Mouse (Mus musculus) Patski (cell line): Measurements from ENCODE around the gene Col4a3bp. TPM values are rescaled to one million over a fixed set of nuclear protein-coding genes. Genes with fewer than 3 reads are reported as not detected.

Experiments used
- ATAC-seq: fragments of 100-300 bp; one replicate; pipeline ENCODE4 v1.8.0; 2021
- CTCF ChIA-PET: fragments of 350-600 bp; sonication (Branson Sonifier 250); formaldehyde crosslinking; loops from one replicate; lab custom pipeline; 2022; ENCODE audit warnings: inconsistent platforms; lab: Charles Lee
- POLR2A ChIA-PET: fragments of 350-600 bp; sonication (Branson Sonifier 250); formaldehyde crosslinking; loops from one replicate; lab custom pipeline; 2022; ENCODE audit warnings: antibody characterized with exemption, inconsistent platforms; lab: Charles Lee
- DNase-seq: peaks from one replicate; pipeline ENCODE4 v3.0.0-alpha.2; 2011; ENCODE audit warnings: low read depth, low spot score
- H3K27me3 ChIP-seq: fragments of 371-371 bp; one replicate; pipeline ENCODE4 v1.5.1; 2021
- CTCF ChIP-seq: fragments of 100-300 bp; IDR thresholded peaks from one replicate; pipeline ENCODE4 v1.5.1; 2021
- in situ Hi-C: fragments of 300-500 bp; cut with MboI; formaldehyde crosslinking; loops from 3 replicates; pipeline ENCODE4 v1.11.1; 2018; ENCODE audit warnings: low pct_unique_long_range_greater_than_20kb, mixed read lengths
- polyA plus RNA-seq: library from polyadenylated mRNA; unstranded; gene quantifications from one replicate; pipeline ENCODE4 v1.2.3, GENCODE M21; 2021

Col4a3bp gene
- polyA plus RNA-seq, 1 experiment from 2014 or later: 36.4 TPM

DNA sequence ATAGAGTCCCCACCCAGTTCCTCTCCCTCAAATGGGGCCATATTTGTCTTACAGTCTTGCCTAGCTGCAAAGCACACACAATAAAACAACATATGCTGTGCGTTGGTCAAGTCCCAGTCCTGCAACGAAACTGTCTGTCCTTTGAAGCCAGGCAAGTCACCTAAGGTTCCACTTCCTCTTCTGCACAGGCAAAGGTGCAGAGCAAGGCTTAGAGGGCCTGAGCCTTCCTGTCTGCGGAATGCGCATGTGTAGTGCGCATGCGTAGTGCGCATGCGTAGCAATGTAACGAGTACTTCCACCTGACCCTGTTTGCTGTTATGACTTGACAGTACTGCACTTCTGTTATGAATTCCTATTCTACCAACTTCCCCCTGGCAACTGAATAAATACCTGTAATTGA, 26.2 kb upstream of the Col4a3bp start:
- ChIA-PET CTCF (interaction anchor here (0.8 kb wide), 1 partner anchor 15 kb away, joined by 3 read pairs; no protein-coding TSS in a partner anchor), POLR2A (no interaction called here)
- in situ Hi-C loops: no loop called here
- TF ChIP-seq CTCF: no peak
- DNase-seq (no peak), ATAC-seq (no peak)
- H3K27me3 ChIP-seq: no peaks in the 10 kb centered on the region

DNA sequence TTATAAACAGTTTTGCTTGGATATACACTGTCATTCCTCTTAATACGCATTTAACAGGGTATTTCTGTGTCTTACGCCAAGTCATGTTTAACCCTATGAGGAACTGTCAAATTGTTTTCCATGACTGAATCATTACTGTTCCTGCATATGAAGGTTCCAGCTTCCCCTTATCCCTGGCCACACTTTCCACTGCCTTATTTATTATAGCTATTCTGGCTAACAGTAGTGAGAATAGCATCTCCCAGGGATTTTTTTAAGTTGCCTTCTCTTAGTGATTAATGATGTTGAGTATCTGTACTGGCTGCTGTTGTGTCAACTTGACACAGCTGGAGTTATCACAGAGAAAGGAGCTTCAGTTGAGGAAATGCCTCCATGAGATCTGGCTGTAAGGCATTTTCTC, 25.1 kb upstream of the Col4a3bp start:
- TF ChIP-seq CTCF: no peak
- ChIA-PET CTCF (interaction anchor here (1.7 to 1.8 kb wide), 2 partner anchors 14 to 59 kb away, joined by 3 to 4 read pairs; no protein-coding TSS in a partner anchor), POLR2A (no interaction called here)
- in situ Hi-C loops: no loop called here
- DNase-seq (no peak), ATAC-seq (no peak)
- H3K27me3 ChIP-seq: no peaks in the 10 kb centered on the region

DNA sequence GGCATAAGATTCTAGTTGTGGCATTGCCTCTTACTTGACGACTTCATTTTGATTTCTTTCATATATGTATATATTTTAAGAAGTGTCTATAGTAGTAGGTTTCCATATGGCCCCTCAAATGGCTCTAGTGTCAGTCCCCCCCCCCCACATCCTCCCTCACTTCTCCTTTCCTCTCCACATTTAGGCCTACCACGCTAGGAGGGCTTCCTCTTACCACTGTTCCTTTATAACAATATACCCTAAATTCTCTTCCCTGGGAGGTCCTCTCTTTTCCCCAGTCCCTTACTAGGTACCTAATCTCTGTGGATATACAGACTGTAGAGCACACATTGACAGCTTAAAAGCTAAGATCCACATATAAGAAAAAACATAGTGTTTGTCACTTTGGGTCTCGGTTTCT, 21.1 kb upstream of the Col4a3bp start:
- no peak for TF ChIP-seq CTCF
- CTCF ChIA-PET: no interaction called here
- no peak for DNase-seq

DNA sequence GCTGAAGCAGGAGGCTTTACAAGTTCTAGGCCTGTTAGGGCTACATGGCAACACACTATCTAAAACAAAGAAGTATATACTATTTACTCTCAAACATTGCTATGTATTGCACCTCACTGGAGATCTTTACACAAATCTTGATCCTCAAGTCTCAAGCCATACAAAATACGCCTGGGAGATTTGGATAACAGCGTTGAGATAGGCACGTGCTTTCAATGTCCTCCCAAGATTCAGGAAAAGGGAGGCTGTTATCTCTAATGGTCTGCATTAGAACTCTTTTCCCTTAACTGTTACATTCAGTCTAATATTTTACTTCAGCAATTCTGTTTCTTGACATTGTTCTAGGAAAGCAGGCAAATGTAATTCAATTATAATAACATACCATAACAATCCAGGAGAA, 15.4 kb upstream of the Col4a3bp start:
- DNase-seq: no peak
- in situ Hi-C loops: loop anchor here (5.0 kb wide), 1 partner anchor 1520 kb away; no protein-coding TSS in a partner anchor
- TF ChIP-seq CTCF: no peak
- no peak for ATAC-seq
- CTCF ChIA-PET: interaction anchor here (1.4 kb wide), 1 partner anchor 15 kb away, joined by 4 read pairs; no protein-coding TSS in a partner anchor
- no peaks in the 10 kb centered on the region for H3K27me3 ChIP-seq
- POLR2A ChIA-PET: no interaction called here

More for the DNA sequence above, 21.1 kb upstream of the Col4a3bp start:
- in situ Hi-C loops: no loop called here
- ATAC-seq: no peak
- H3K27me3 ChIP-seq: no peaks in the 10 kb centered on the region
- POLR2A ChIA-PET: no interaction called here

DNA sequence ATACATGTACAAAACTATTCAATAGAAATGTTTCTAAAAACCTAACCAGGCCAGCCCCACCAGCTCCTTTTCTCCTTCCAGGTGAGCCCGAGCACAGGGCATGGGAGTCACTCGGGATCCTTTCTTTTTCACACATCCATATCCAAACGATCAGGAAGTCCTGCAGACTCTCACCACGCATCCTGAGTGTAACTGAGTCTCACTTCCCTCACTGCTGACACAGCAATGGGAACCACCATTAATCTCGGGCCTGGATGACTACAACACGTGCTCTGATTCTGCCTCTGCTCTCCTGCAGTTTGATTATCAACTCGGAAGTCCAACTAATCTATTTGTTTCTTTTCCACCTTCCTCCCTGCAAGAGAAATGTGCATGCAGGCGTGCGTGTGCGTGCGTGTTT, 14.6 kb upstream of the Col4a3bp start:
- TF ChIP-seq CTCF: no peak
- POLR2A ChIA-PET: no interaction called here
- ATAC-seq: no peak
- no peak for DNase-seq
- H3K27me3 ChIP-seq: no peaks in the 10 kb centered on the region
- in situ Hi-C loops: loop anchor here (5.0 kb wide), 1 partner anchor 1521 kb away; no protein-coding TSS in a partner anchor
- CTCF ChIA-PET: interaction anchor here (1.4 kb wide), 1 partner anchor 16 kb away, joined by 4 read pairs; no protein-coding TSS in a partner anchor

DNA sequence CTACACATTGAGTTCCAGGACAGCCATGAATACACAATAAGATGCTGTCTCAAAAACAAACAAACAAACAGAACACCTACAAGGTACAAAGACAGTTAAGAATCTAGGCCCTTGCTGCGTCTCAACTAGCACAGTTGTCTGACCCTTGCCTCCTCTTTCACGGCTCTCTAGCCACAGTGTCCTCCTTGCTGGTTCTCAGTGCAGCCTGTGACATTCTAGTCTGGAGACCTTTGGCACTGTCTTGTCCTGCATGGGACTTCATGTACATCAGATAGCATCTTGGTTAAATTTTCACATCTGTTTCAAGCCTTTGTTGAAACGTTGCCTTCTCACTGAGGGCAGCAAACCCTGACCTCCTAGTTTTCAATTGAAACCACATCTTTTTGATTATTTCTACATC, 13.6 kb upstream of the Col4a3bp start:
- ATAC-seq: no peak
- no peak for TF ChIP-seq CTCF
- no peak for DNase-seq
- CTCF ChIA-PET: no interaction called here
- H3K27me3 ChIP-seq: no peaks in the 10 kb centered on the region
- in situ Hi-C loops: loop anchor here (5.0 kb wide), 1 partner anchor 1521 kb away; no protein-coding TSS in a partner anchor
- POLR2A ChIA-PET: no interaction called here

DNA sequence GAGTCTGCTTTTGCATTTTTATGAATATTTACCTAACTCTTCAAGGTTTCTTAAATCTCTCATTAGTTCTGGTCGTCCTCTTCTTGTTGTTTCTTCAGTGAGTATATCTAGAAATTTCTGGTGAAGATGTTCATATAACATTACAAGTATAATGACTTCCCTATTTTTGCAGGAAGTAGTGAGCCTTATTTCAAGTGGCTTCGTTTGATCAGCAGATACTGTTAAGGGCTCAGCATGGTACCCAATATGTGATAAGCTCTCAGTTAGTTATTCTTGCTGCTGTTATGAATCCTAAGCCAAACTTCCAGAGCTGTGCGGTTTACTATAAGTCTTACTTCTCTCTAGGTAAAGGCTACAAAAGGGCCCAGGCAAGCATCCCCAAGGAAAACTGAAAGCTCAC, 12.9 kb upstream of the Col4a3bp start:
- DNase-seq (no peak), ATAC-seq (no peak)
- ChIA-PET POLR2A (no interaction called here), CTCF (no interaction called here)
- H3K27me3 ChIP-seq: no peaks in the 10 kb centered on the region
- in situ Hi-C loops: loop anchor here (5.0 kb wide), 1 partner anchor 1522 kb away; no protein-coding TSS in a partner anchor
- TF ChIP-seq CTCF: no peak

DNA sequence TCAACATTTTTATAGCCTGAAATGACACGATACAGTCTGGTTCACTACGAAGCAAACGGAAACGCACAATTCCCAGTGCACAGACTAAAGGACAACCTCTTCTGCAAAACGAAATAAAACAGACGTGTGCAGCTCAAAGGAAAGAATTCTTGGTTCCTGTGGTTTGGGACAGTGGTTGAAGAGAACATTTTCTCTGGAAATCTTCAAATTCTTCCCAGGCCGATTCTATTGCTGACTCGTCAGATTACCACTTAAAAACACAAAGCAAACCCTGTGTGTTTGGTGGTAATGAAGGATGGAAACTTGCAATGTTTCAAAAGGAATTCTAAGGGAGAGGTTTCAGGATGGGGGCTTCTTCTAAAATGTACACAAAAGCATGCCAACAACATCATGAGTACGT, 12.4 kb upstream of the Col4a3bp start:
- POLR2A ChIA-PET: no interaction called here
- no peaks in the 10 kb centered on the region for H3K27me3 ChIP-seq
- TF ChIP-seq CTCF: no peak

DNA sequence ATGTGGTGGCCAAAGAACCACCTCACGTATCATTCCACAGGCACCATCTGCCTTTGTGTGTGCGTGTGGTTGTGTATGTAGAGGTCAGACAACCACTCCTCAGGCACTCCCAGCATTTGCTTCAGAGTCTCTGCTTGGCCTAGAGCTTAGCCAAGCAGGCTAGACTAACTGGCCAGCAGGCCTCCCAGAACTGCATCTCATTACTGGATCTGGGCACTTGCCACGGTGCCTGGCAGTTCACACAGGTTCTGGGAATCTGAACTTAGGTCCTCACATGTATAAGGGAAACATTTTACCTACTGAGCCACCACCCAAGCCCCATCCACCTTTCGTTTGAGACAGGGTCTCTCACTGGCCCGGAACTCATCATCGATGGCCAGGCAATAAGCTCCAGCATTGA, 10.2 kb upstream of the Col4a3bp start:
- ChIA-PET CTCF (interaction anchor here (1.5 kb wide), 1 partner anchor 14 kb away, joined by 3 read pairs; no protein-coding TSS in a partner anchor), POLR2A (no interaction called here)
- no peaks in the 10 kb centered on the region for H3K27me3 ChIP-seq
- in situ Hi-C loops: no loop called here
- ATAC-seq (no peak), DNase-seq (no peak)
- no peak for TF ChIP-seq CTCF

More for the DNA sequence above, 12.4 kb upstream of the Col4a3bp start:
- ATAC-seq (no peak), DNase-seq (no peak)
- CTCF ChIA-PET: no interaction called here
- in situ Hi-C loops: no loop called here

DNA sequence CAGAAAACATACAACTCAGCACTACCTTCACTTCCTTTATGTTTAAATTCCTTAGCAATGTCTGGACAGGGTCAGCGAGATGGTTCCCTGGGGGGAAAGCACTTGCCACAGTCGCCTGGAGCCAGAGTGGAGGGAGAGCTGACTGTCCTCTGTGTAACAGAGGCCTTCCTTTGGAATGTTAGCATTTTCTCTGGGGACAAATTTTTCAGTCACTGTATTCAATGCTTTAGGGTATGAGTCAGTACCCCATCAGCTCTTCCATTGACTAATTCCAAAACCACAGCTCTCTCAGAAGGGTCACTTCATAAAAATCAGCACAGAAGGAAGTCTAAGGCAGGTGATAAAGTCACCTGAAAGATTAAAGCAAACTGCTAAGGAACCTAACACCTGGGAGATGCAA, 8.7 kb upstream of the Col4a3bp start:
- ATAC-seq (peak; percentile 88), DNase-seq (no peak)
- no peak for TF ChIP-seq CTCF
- in situ Hi-C loops: no loop called here
- no peaks in the 10 kb centered on the region for H3K27me3 ChIP-seq
- CTCF ChIA-PET: no interaction called here
- POLR2A ChIA-PET: no interaction called here

DNA sequence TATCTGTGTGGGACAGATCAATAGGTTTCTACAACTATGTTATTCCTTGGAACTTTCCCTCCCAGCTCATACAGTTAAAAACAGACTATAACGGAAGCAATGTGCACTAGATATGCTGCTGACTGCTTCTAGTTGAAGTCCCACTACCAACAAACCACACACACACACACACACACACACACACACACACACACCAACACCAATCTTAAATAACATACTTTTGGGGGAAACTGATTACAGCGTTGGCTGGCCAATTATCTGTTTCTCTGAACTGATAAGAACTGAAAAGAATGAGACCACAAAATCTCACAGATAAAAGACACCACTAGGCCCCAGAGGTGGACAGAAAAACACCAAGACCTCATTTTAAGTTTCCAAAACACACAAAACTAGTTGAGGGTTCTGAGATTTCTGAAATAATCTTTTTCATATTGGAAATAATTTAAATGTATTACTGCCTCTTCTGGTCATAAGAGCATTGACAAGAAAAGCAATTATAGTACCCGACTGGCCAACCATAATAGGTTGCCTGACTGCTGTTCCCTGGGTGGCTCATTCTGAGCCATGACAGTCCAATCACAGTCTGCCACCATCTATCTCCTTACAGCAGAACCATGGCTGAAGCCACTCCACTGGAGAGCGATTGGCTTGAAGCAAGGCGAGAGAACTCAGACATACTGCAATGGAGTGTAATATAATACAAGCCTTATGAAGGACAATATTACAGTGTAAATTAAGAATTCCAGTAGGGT, 5.4 kb upstream of the Col4a3bp start:
- H3K27me3 ChIP-seq: no peaks in the 10 kb centered on the region
- POLR2A ChIA-PET: no interaction called here
- in situ Hi-C loops: no loop called here
- CTCF ChIA-PET: no interaction called here
- DNase-seq: no peak
- no peak for TF ChIP-seq CTCF
- no peak for ATAC-seq
